Mouse (Mus musculus): ENCODE measurements around the gene Syt3. TPM values are rescaled to one million over a fixed set of nuclear protein-coding genes. Genes with fewer than 3 reads are reported as not detected.

Syt3 gene
- total RNA-seq (2014; fragmentation: Nextera tagmentation): not detected in 2 replicates
- total RNA-seq (2017): not detected in 2 replicates
- polyA plus RNA-seq (2012): 0.02 TPM in 1 of 2 replicates, not detected in the other

GRCm38 (mm10) chr7:44383980-44384715 lies at the start of gene Syt3:
TSS of gene Syt3 (plus strand) at chr7:44384102.
- H3K9me3 ChIP-seq (replicated peaks): no peaks in the 10 kb centered on the region
- TF ChIP-seq POLR2AphosphoS5 (IDR thresholded peaks at IDR 0.05; ENCODE audit: insufficient replicate concordance, low read depth, low read length) (no peak), TAL1 (conservative IDR thresholded peaks at IDR 0.05; ENCODE audit: low read depth, low read length) (no peak), CTCF (IDR thresholded peaks at IDR 0.05; ENCODE audit: low read depth, low read length) (no peak), GATA1 (IDR thresholded peaks at IDR 0.05; ENCODE audit: borderline replicate concordance, low read length) (no peak), GATA2 (IDR thresholded peaks at IDR 0.05; ENCODE audit: borderline replicate concordance, low read depth, low read length) (no peak)
- H3K27me3 ChIP-seq (ENCODE audit: insufficient read depth, low read length): peaks cover 67% of the 10 kb centered on the region
- ATAC-seq (ENCODE audit: extremely low read depth, insufficient number of reproducible peaks, low FRiP score, poor library complexity, severe bottlenecking) (peak; percentile 34; the same call in 1 of the 2 replicates), DNase-seq (ENCODE audit: low spot score) (peak; percentile 10)
- peak within 1 kb of the TSS; percentile 44; the same call in 1 of the 2 replicates for H3K4me3 ChIP-seq (ENCODE audit: low read depth, low read length)
- H3K4me1 ChIP-seq (ENCODE audit: insufficient read depth, low read depth, low read length): peaks cover 8% of the 10 kb centered on the region
- H3K36me3 ChIP-seq (replicated peaks): no peaks in the 10 kb centered on the region

- ATAC-seq (ENCODE audit: extremely low read depth, insufficient number of reproducible peaks, low FRiP score, poor library complexity, severe bottlenecking): no peak
- Histone ChIP-seq H3K27me3 (ENCODE audit: insufficient read depth, low read length) (peaks cover 10% of the 10 kb centered on the region; the same call in 1 of the 2 replicates), H3K4me3 (ENCODE audit: low read depth, low read length) (no peak overlapping the region), H3K4me1 (ENCODE audit: insufficient read depth, low read depth, low read length) (no peaks in the 10 kb centered on the region), H3K36me3 (replicated peaks) (no peaks in the 10 kb centered on the region), H3K9me3 (replicated peaks) (no peaks in the 10 kb centered on the region)
- TF ChIP-seq GATA1 (IDR thresholded peaks at IDR 0.05; ENCODE audit: borderline replicate concordance, low read length): no peak
- TF ChIP-seq POLR2AphosphoS5 (IDR thresholded peaks at IDR 0.05; ENCODE audit: insufficient replicate concordance, low read depth, low read length): no peak
- TF ChIP-seq GATA2 (IDR thresholded peaks at IDR 0.05; ENCODE audit: borderline replicate concordance, low read depth, low read length): no peak
- no peak for TF ChIP-seq TAL1 (conservative IDR thresholded peaks at IDR 0.05; ENCODE audit: low read depth, low read length)
- no peak for TF ChIP-seq CTCF (IDR thresholded peaks at IDR 0.05; ENCODE audit: low read depth, low read length)
- DNase-seq (ENCODE audit: low spot score): no peak
These were observed 49.8 kb upstream of the Syt3 start for GRCm38 (mm10) chr7:44334139-44334538.

- ATAC-seq (ENCODE audit: extremely low read depth, insufficient number of reproducible peaks, low FRiP score, poor library complexity, severe bottlenecking) (no peak), DNase-seq (ENCODE audit: low spot score) (no peak)
- Histone ChIP-seq H3K4me1 (ENCODE audit: insufficient read depth, low read depth, low read length) (no peaks in the 10 kb centered on the region), H3K9me3 (replicated peaks) (no peaks in the 10 kb centered on the region), H3K27me3 (ENCODE audit: insufficient read depth, low read length) (peaks cover 12% of the 10 kb centered on the region), H3K36me3 (replicated peaks) (no peaks in the 10 kb centered on the region), H3K4me3 (ENCODE audit: low read depth, low read length) (no peak overlapping the region)
- TF ChIP-seq POLR2AphosphoS5 (IDR thresholded peaks at IDR 0.05; ENCODE audit: insufficient replicate concordance, low read depth, low read length) (no peak), CTCF (IDR thresholded peaks at IDR 0.05; ENCODE audit: low read depth, low read length) (no peak), GATA1 (IDR thresholded peaks at IDR 0.05; ENCODE audit: borderline replicate concordance, low read length) (no peak), GATA2 (IDR thresholded peaks at IDR 0.05; ENCODE audit: borderline replicate concordance, low read depth, low read length) (no peak), TAL1 (conservative IDR thresholded peaks at IDR 0.05; ENCODE audit: low read depth, low read length) (no peak)
These were observed 48.6 kb upstream of the Syt3 start for GRCm38 (mm10) chr7:44335031-44335878.

- peaks cover 15% of the 10 kb centered on the region for H3K27me3 ChIP-seq (ENCODE audit: insufficient read depth, low read length)
- ATAC-seq (ENCODE audit: extremely low read depth, insufficient number of reproducible peaks, low FRiP score, poor library complexity, severe bottlenecking): no peak
- no peak for DNase-seq (ENCODE audit: low spot score)
- no peaks in the 10 kb centered on the region for H3K36me3 ChIP-seq (replicated peaks)
- H3K4me3 ChIP-seq (ENCODE audit: low read depth, low read length): no peak overlapping the region
- H3K9me3 ChIP-seq (replicated peaks): no peaks in the 10 kb centered on the region
- no peaks in the 10 kb centered on the region for H3K4me1 ChIP-seq (ENCODE audit: insufficient read depth, low read depth, low read length)
- TF ChIP-seq GATA2 (IDR thresholded peaks at IDR 0.05; ENCODE audit: borderline replicate concordance, low read depth, low read length) (no peak), CTCF (IDR thresholded peaks at IDR 0.05; ENCODE audit: low read depth, low read length) (no peak), POLR2AphosphoS5 (IDR thresholded peaks at IDR 0.05; ENCODE audit: insufficient replicate concordance, low read depth, low read length) (no peak), GATA1 (IDR thresholded peaks at IDR 0.05; ENCODE audit: borderline replicate concordance, low read length) (no peak), TAL1 (conservative IDR thresholded peaks at IDR 0.05; ENCODE audit: low read depth, low read length) (no peak)
These were observed 47.6 kb upstream of the Syt3 start for GRCm38 (mm10) chr7:44336046-44337021.

GRCm38 (mm10) chr7:44337121-44337849 lies 46.6 kb upstream of the Syt3 start:
- no peak for DNase-seq (ENCODE audit: low spot score)
- Histone ChIP-seq H3K36me3 (replicated peaks) (no peaks in the 10 kb centered on the region), H3K27me3 (ENCODE audit: insufficient read depth, low read length) (peaks cover 19% of the 10 kb centered on the region), H3K4me3 (ENCODE audit: low read depth, low read length) (no peak overlapping the region), H3K9me3 (replicated peaks) (no peaks in the 10 kb centered on the region), H3K4me1 (ENCODE audit: insufficient read depth, low read depth, low read length) (no peaks in the 10 kb centered on the region)
- TF ChIP-seq CTCF (IDR thresholded peaks at IDR 0.05; ENCODE audit: low read depth, low read length): no peak
- no peak for TF ChIP-seq TAL1 (conservative IDR thresholded peaks at IDR 0.05; ENCODE audit: low read depth, low read length)
- TF ChIP-seq GATA2 (IDR thresholded peaks at IDR 0.05; ENCODE audit: borderline replicate concordance, low read depth, low read length): no peak
- TF ChIP-seq GATA1 (IDR thresholded peaks at IDR 0.05; ENCODE audit: borderline replicate concordance, low read length): no peak
- no peak for TF ChIP-seq POLR2AphosphoS5 (IDR thresholded peaks at IDR 0.05; ENCODE audit: insufficient replicate concordance, low read depth, low read length)
- no peak for ATAC-seq (ENCODE audit: extremely low read depth, insufficient number of reproducible peaks, low FRiP score, poor library complexity, severe bottlenecking)
